Mouse (Mus musculus): ENCODE data around the gene Gm4513. TPM values are rescaled to one million over a fixed set of nuclear protein-coding genes. Genes with fewer than 3 reads are reported as not detected.
"Not testable (repeated sequence)": the region's sequence is repeated elsewhere in the genome, so short reads cannot be mapped to it uniquely, and the experiment has no call there.

Gene Gm4513
- not detected in 2 replicates for total RNA-seq (2017)

DNA sequence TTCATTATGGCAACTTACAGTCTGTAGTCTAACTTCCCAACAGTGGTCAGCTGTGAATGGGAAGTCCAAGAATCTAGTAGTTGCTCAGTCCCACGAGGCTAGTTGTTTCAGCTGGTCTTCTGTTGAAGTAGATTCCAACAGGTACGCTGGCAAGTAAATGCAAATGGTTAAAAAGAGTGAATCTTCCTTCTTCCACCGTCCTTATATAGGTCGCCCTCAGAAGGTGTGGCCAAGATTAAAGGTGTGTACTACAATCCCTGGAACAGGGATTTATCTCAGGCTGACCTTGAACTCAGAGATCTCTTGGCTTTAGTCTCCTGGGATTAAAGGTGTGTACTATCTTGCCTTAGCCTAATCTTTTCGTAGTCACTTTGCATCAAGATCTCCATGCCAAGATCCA lies at the start of gene Gm4513:
Gene Gm4513, minus strand, starts transcription at position 101 of the 400 bp plus-strand sequence.
- ATAC-seq (replicated peaks in 1 of 2; ENCODE audit: insufficient read depth in 1 of 2, low FRiP score in 2 of 2, low TSS enrichment in 1 of 2, low read depth in 1 of 2, poor library complexity in 2 of 2, severe bottlenecking in 2 of 2), result not testable (repeated sequence)

DNA sequence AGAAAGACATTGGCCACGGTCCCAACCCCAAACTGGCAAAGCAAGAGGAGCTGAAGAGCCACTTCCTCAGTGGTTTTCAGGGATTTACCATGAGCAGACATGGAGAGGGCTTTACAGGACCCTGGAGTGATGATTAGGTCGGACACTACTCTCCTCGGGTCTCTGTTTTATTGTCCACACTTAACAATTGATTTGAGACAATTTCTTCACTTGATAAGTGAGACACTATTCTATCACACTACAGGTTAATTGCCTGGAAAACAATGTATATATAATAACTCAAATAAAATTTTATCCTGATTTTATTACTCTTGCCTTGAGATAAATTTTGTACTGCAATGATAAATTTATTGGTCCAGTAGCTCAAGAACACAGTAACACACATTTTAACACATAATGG lies 22.7 kb downstream of the Gm4513 start, which contains the start of gene Gm4141:
Gene Gm4141, minus strand, starts transcription at position 101 of the 400 bp plus-strand sequence.
- ATAC-seq (replicated peaks in 1 of 2; ENCODE audit: insufficient read depth in 1 of 2, low FRiP score in 2 of 2, low TSS enrichment in 1 of 2, low read depth in 1 of 2, poor library complexity in 2 of 2, severe bottlenecking in 2 of 2), result not testable (repeated sequence)

GRCm38 (mm10) chr7:20545657-20546056 lies 53.2 kb downstream of the Gm4513 start, which contains the start of gene Gm5726:
Gene Gm5726 (minus strand): TSS chr7:20545757.
- ATAC-seq (replicated peaks in 1 of 2; ENCODE audit: insufficient read depth in 1 of 2, low FRiP score in 2 of 2, low TSS enrichment in 1 of 2, low read depth in 1 of 2, poor library complexity in 2 of 2, severe bottlenecking in 2 of 2), result not testable (repeated sequence)

Other genes with a start within 250 kb of the Gm4513 start
- gene Gm5728, start 223.6 kb downstream of the Gm4513 start, total RNA-seq (2017), result not detected in 2 replicates
- gene Vmn1r100, start 181.1 kb downstream of the Gm4513 start, total RNA-seq (2017), result not detected in 2 replicates
- not detected in 2 replicates for gene Vmn1r101, start 156.4 kb downstream of the Gm4513 start, total RNA-seq (2017)
- gene Gm10670, start 124.1 kb downstream of the Gm4513 start, total RNA-seq (2017), result not detected in 2 replicates
- not detected in 2 replicates for gene Vmn1r103, start 88.5 kb downstream of the Gm4513 start, total RNA-seq (2017)
- gene Vmn1r104, start 65.2 kb downstream of the Gm4513 start, total RNA-seq (2017), result not detected in 2 replicates
- not detected in 2 replicates for gene Gm5726, start 53.3 kb downstream of the Gm4513 start, total RNA-seq (2017)
- not detected in 2 replicates for gene Gm4141, start 22.8 kb downstream of the Gm4513 start, total RNA-seq (2017)
- gene Vmn1r107, start 69.9 kb upstream of the Gm4513 start, total RNA-seq (2017), result not detected in 2 replicates
- gene Vmn1r111, start 104.2 kb upstream of the Gm4513 start, total RNA-seq (2017), result not detected in 2 replicates
- gene Gm10668, start 131.6 kb upstream of the Gm4513 start, total RNA-seq (2017), result not detected in 2 replicates
- gene Vmn1r112, start 172.2 kb upstream of the Gm4513 start, total RNA-seq (2017), result not detected in 2 replicates
- gene Vmn1r113, start 188.3 kb upstream of the Gm4513 start, total RNA-seq (2017), result not detected in 2 replicates
- not detected in 2 replicates for gene Vmn1r114, start 213.2 kb upstream of the Gm4513 start, total RNA-seq (2017)
- not detected in 2 replicates for gene Vmn1r115, start 246.0 kb upstream of the Gm4513 start, total RNA-seq (2017)